Mouse (Mus musculus): Measurements from ENCODE around the gene Lrmda. TPM values are rescaled to one million over a fixed set of nuclear protein-coding genes. Genes with fewer than 3 reads are reported as not detected.

Gene Lrmda
- polyA plus RNA-seq, 1 experiment: 20.1 TPM

- no peak for TF ChIP-seq CTCF (IDR thresholded peaks at IDR 0.05; ENCODE audit: low read depth, low read length)
- no peaks in the 10 kb centered on the region for H3K4me1 ChIP-seq (ENCODE audit: control insufficient read depth, insufficient read depth, low read length)
- no peak overlapping the region for H3K4me3 ChIP-seq (ENCODE audit: insufficient read depth, low read length)
- H3K27ac ChIP-seq (ENCODE audit: insufficient read depth, low read depth, low read length): no peak overlapping the region
Observed at GRCm38 (mm10) chr14:22952981-22953380, 933.5 kb downstream of the Lrmda start.

GRCm38 (mm10) chr14:22960166-22960565 is 940.7 kb downstream of the Lrmda start:
- Histone ChIP-seq H3K27ac (ENCODE audit: insufficient read depth, low read depth, low read length) (no peak overlapping the region), H3K4me1 (ENCODE audit: control insufficient read depth, insufficient read depth, low read length) (no peaks in the 10 kb centered on the region), H3K4me3 (ENCODE audit: insufficient read depth, low read length) (no peak overlapping the region)
- no peak for TF ChIP-seq CTCF (IDR thresholded peaks at IDR 0.05; ENCODE audit: low read depth, low read length)
- no peak for TF ChIP-seq POLR2A (IDR thresholded peaks at IDR 0.05; ENCODE audit: borderline replicate concordance, low read depth, low read length)

GRCm38 (mm10) chr14:22964796-22965660 is 945.5 kb downstream of the Lrmda start:
- TF ChIP-seq CTCF (IDR thresholded peaks at IDR 0.05; ENCODE audit: low read depth, low read length) (no peak), POLR2A (IDR thresholded peaks at IDR 0.05; ENCODE audit: borderline replicate concordance, low read depth, low read length) (no peak)
- Histone ChIP-seq H3K27ac (ENCODE audit: insufficient read depth, low read depth, low read length) (no peak overlapping the region), H3K4me3 (ENCODE audit: insufficient read depth, low read length) (no peak overlapping the region), H3K4me1 (ENCODE audit: control insufficient read depth, insufficient read depth, low read length) (no peaks in the 10 kb centered on the region)

GRCm38 (mm10) chr14:22968705-22969104 is 949.2 kb downstream of the Lrmda start:
- Histone ChIP-seq H3K4me1 (ENCODE audit: control insufficient read depth, insufficient read depth, low read length) (no peaks in the 10 kb centered on the region), H3K27ac (ENCODE audit: insufficient read depth, low read depth, low read length) (no peak overlapping the region), H3K4me3 (ENCODE audit: insufficient read depth, low read length) (no peak overlapping the region)
- TF ChIP-seq POLR2A (IDR thresholded peaks at IDR 0.05; ENCODE audit: borderline replicate concordance, low read depth, low read length): no peak
- no peak for TF ChIP-seq CTCF (IDR thresholded peaks at IDR 0.05; ENCODE audit: low read depth, low read length)

- TF ChIP-seq POLR2A (IDR thresholded peaks at IDR 0.05; ENCODE audit: borderline replicate concordance, low read depth, low read length): no peak
- TF ChIP-seq CTCF (IDR thresholded peaks at IDR 0.05; ENCODE audit: low read depth, low read length): no peak
- Histone ChIP-seq H3K27ac (ENCODE audit: insufficient read depth, low read depth, low read length) (no peak overlapping the region), H3K4me1 (ENCODE audit: control insufficient read depth, insufficient read depth, low read length) (no peaks in the 10 kb centered on the region), H3K4me3 (ENCODE audit: insufficient read depth, low read length) (no peak overlapping the region)
Observed at GRCm38 (mm10) chr14:22986736-22987135, 967.2 kb downstream of the Lrmda start.

- TF ChIP-seq CTCF (IDR thresholded peaks at IDR 0.05; ENCODE audit: low read depth, low read length) (no peak), POLR2A (IDR thresholded peaks at IDR 0.05; ENCODE audit: borderline replicate concordance, low read depth, low read length) (no peak)
- Histone ChIP-seq H3K4me3 (ENCODE audit: insufficient read depth, low read length) (no peak overlapping the region), H3K27ac (ENCODE audit: insufficient read depth, low read depth, low read length) (no peak overlapping the region), H3K4me1 (ENCODE audit: control insufficient read depth, insufficient read depth, low read length) (no peaks in the 10 kb centered on the region)
Observed at GRCm38 (mm10) chr14:22988090-22988669, 968.7 kb downstream of the Lrmda start.

DNA sequence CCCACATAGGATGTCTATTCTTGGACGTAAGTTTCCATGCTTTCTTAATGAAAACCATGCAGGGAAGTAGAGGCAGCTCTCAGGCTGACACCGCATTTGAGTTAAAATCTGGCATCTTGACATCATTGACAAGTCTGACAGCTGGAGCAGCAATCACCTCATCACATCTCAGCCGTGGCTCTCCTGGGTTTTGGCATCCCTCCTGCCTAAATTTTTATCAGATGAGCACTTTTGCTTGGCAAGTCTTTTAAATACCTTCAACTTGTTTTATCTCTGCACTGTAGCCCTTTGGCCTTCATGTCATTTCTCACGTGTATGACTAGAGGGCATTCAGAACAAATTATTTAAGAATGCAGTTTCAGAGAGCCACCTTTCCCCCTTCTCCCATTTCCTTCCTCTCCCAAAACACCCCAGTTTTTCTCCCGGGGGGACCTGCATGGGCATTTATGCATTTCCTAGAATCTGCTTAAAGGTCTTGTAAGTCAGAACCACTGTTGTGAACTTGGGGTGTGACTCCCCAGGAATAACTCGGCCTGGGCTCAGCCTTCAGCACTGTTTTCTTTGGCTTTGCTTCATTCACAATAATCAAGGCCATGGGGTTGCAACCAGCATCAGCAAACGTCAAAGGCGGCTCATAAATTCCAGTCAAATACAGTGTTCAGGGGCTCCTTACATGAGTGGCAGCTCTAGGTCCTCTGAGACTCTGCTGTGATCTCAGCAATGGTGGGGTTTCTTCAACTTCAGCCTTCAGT is 975.8 kb downstream of the Lrmda start:
- TF ChIP-seq CTCF (IDR thresholded peaks at IDR 0.05; ENCODE audit: low read depth, low read length) (no peak), POLR2A (IDR thresholded peaks at IDR 0.05; ENCODE audit: borderline replicate concordance, low read depth, low read length) (no peak)
- H3K4me3 ChIP-seq (ENCODE audit: insufficient read depth, low read length): no peak overlapping the region
- no peak overlapping the region for H3K27ac ChIP-seq (ENCODE audit: insufficient read depth, low read depth, low read length)
- no peaks in the 10 kb centered on the region for H3K4me1 ChIP-seq (ENCODE audit: control insufficient read depth, insufficient read depth, low read length)

DNA sequence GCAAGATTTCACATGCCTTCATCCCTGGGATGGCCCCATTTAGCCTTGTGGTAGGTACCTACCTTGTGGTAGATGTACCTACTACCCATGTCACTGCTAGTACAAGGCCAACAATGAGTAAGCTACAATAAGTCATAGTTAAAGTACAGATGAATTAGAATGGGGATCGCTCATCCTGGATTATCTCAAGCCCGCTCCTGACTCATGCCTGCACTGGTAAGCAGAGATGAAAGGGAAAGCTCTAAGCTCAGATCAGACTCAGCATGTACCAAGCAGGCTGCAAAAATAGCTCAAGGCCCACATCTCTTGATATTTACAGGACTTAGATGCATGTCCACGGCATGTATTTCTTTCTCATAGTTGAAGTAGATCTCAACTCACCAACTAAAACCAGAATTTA is 979.4 kb downstream of the Lrmda start:
- TF ChIP-seq POLR2A (IDR thresholded peaks at IDR 0.05; ENCODE audit: borderline replicate concordance, low read depth, low read length) (no peak), CTCF (IDR thresholded peaks at IDR 0.05; ENCODE audit: low read depth, low read length) (no peak)
- Histone ChIP-seq H3K27ac (ENCODE audit: insufficient read depth, low read depth, low read length) (no peak overlapping the region), H3K4me3 (ENCODE audit: insufficient read depth, low read length) (no peak overlapping the region), H3K4me1 (ENCODE audit: control insufficient read depth, insufficient read depth, low read length) (no peaks in the 10 kb centered on the region)

GRCm38 (mm10) chr14:23011989-23012388 is 992.5 kb downstream of the Lrmda start:
- Histone ChIP-seq H3K4me3 (ENCODE audit: insufficient read depth, low read length) (no peak overlapping the region), H3K4me1 (ENCODE audit: control insufficient read depth, insufficient read depth, low read length) (no peaks in the 10 kb centered on the region), H3K27ac (ENCODE audit: insufficient read depth, low read depth, low read length) (no peak overlapping the region)
- TF ChIP-seq POLR2A (IDR thresholded peaks at IDR 0.05; ENCODE audit: borderline replicate concordance, low read depth, low read length) (no peak), CTCF (IDR thresholded peaks at IDR 0.05; ENCODE audit: low read depth, low read length) (no peak)
